Mouse (Mus musculus): ENCODE results near the gene Tspan14. TPM values are rescaled to one million over a fixed set of nuclear protein-coding genes. Genes with fewer than 3 reads are reported as not detected.

Gene Tspan14
- polyA plus RNA-seq, 1 experiment from 2014 or later = 87.6 TPM

- Histone ChIP-seq H3K4me2 (no peak overlapping the region), H3K4me1 (peaks cover 66% of the 10 kb centered on the region), H3K9ac (no peak overlapping the region), H3K36me3 (peaks cover 9% of the 10 kb centered on the region; the same call in 1 of the 2 replicates), H3K4me3 (no peak overlapping the region), H3K27me3 (no peaks in the 10 kb centered on the region), H3K27ac (peak overlapping the region; percentile 86), H3K9me3 (no peaks in the 10 kb centered on the region)
- 76% methylated on average over 7 of the region's 7 CpGs for WGBS
- no peak for ATAC-seq (ENCODE audit: insufficient number of reproducible peaks, insufficient read depth, low FRiP score, low TSS enrichment, low read depth)
These were observed 16.6 kb downstream of the Tspan14 start for GRCm38 (mm10) chr14:40949730-40950614.

DNA sequence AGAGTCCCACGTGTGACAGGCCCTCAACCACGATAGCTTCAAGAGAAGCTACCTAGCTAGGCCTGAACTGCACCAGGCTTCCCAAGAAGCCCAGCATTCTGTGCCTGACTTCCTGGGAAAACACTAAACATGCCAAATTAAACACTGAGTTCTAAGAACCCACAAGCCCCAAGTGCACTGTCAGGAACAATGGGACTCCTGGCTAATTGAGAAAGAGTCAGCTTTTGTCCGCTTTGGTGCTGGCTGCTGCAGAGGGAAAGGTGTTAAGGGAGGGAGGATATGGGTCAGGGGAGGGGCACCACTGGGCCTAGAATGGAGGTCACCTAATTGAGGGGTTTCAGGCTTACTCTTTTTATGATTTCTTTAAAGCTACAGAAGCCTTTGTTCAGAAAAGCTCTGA is 17.6 kb downstream of the Tspan14 start:
- H3K27ac ChIP-seq = peak overlapping the region; percentile 86
- ATAC-seq (ENCODE audit: insufficient number of reproducible peaks, insufficient read depth, low FRiP score, low TSS enrichment, low read depth) = no peak
- no peak overlapping the region for H3K4me3 ChIP-seq
- peaks cover 58% of the 10 kb centered on the region for H3K4me1 ChIP-seq
- H3K36me3 ChIP-seq = peaks cover 9% of the 10 kb centered on the region; the same call in 1 of the 2 replicates
- no peaks in the 10 kb centered on the region for H3K27me3 ChIP-seq
- no peak overlapping the region for H3K9ac ChIP-seq
- H3K4me2 ChIP-seq = no peak overlapping the region
- H3K9me3 ChIP-seq = no peaks in the 10 kb centered on the region
- WGBS = 67% methylated on average over 3 of the region's 3 CpGs

DNA sequence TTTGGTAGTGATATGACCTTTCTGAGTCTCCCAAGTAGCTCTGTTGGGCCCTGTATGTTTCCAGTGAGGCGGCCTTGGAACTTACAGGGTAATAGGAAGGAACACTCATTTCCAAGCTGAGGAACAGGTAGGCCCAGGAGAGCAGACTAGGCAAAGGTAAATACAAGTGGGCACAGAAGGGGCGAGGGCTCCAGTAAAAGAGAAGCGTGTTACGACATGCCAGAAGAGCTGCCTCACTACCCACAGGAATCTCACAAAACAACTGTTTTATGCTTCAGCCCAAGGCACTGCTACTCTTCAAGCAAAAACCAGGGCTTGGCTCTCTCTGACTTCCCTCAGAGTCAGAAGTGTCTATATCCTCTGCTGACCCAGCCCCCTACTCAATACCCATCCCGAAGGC is 18.1 kb downstream of the Tspan14 start:
- Histone ChIP-seq H3K9me3 (no peaks in the 10 kb centered on the region), H3K27ac (peak overlapping the region; percentile 86), H3K9ac (no peak overlapping the region), H3K27me3 (no peaks in the 10 kb centered on the region), H3K4me2 (no peak overlapping the region), H3K4me1 (peaks cover 52% of the 10 kb centered on the region), H3K4me3 (no peak overlapping the region), H3K36me3 (peaks cover 9% of the 10 kb centered on the region; the same call in 1 of the 2 replicates)
- ATAC-seq (ENCODE audit: insufficient number of reproducible peaks, insufficient read depth, low FRiP score, low TSS enrichment, low read depth) = peak; percentile 60; the same call in 1 of the 2 replicates
- 71% methylated on average over 5 of the region's 5 CpGs for WGBS

DNA sequence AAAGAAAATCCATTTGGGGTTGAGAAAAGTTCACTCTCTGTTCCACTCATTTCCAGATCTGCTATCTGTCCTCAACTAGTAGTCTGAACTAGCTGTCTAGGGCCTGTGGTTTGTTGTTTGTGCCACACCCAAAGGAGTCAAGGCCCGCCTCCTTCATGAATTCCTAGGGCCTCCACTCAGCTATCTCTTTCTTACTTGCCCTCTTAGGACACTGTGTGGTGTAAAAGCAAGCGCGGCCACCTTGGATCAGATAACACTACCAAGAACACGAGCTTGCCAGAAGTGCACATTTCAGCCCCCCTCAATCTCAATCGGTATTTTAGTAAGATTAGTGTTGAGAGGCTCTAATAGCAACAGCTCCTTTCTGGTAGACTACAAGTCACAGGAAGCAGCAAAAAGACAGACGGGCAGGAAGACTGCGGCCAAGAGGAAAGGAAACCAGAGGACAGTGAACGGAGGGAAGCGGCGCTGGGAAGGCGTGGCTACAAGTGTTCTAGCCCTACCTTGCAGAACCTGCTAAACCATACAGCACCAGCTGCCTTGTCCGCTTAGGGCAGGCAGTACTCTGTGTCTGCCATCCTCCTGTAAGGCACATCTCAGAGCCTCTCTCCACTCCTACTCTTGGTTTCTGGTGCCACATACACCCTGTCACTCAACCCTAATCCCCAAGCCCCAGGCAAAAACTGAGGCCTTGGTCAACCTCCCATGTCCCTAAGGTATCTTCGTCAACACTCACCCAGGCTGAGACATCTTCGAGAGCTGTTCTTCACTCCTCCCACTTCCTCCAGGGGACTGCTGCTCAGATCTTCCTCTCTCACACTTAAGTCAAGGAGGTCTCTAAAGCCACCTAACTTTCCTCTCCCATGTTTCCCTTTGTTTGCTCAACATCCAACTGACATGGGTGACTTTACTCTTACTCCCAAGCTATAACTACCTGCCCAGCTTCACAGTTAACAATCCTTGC is 18.9 kb downstream of the Tspan14 start:
- Histone ChIP-seq H3K36me3 (peaks cover 9% of the 10 kb centered on the region; the same call in 1 of the 2 replicates), H3K4me3 (no peak overlapping the region), H3K4me1 (peaks cover 44% of the 10 kb centered on the region), H3K27me3 (no peaks in the 10 kb centered on the region), H3K27ac (peak overlapping the region; percentile 86), H3K4me2 (peak overlapping the region; percentile 20; the same call in 1 of the 2 replicates), H3K9ac (no peak overlapping the region), H3K9me3 (no peaks in the 10 kb centered on the region)
- 68% methylated on average over 14 of the region's 14 CpGs for WGBS
- peak; percentile 40; the same call in 1 of the 2 replicates for ATAC-seq (ENCODE audit: insufficient number of reproducible peaks, insufficient read depth, low FRiP score, low TSS enrichment, low read depth)

GRCm38 (mm10) chr14:40943802-40944201 is 22.8 kb downstream of the Tspan14 start:
- H3K4me1 ChIP-seq = peaks cover 15% of the 10 kb centered on the region

GRCm38 (mm10) chr14:40942429-40942828 is 24.2 kb downstream of the Tspan14 start:
- H3K4me1 ChIP-seq = peaks cover under 1% of the 10 kb centered on the region
- H3K9me3 ChIP-seq = no peaks in the 10 kb centered on the region
- no peak overlapping the region for H3K27ac ChIP-seq
- H3K27me3 ChIP-seq = no peaks in the 10 kb centered on the region
- no peak overlapping the region for H3K9ac ChIP-seq
- peaks cover 9% of the 10 kb centered on the region; the same call in 1 of the 2 replicates for H3K36me3 ChIP-seq
- ATAC-seq (ENCODE audit: insufficient number of reproducible peaks, insufficient read depth, low FRiP score, low TSS enrichment, low read depth) = no peak
- no peak overlapping the region for H3K4me2 ChIP-seq
- WGBS = 85% methylated on average over 2 of the region's 2 CpGs
- no peak overlapping the region for H3K4me3 ChIP-seq

More at GRCm38 (mm10) chr14:40943802-40944201, 22.8 kb downstream of the Tspan14 start:
- H3K9me3 ChIP-seq = no peaks in the 10 kb centered on the region
- H3K27ac ChIP-seq = no peak overlapping the region
- H3K9ac ChIP-seq = no peak overlapping the region
- no peak overlapping the region for H3K4me3 ChIP-seq
- H3K4me2 ChIP-seq = no peak overlapping the region
- WGBS = 94% methylated on average over 2 of the region's 2 CpGs
- no peak for ATAC-seq (ENCODE audit: insufficient number of reproducible peaks, insufficient read depth, low FRiP score, low TSS enrichment, low read depth)
- H3K27me3 ChIP-seq = no peaks in the 10 kb centered on the region
- H3K36me3 ChIP-seq = peaks cover 9% of the 10 kb centered on the region; the same call in 1 of the 2 replicates

GRCm38 (mm10) chr14:40938380-40938987 is 28.1 kb downstream of the Tspan14 start:
- Histone ChIP-seq H3K36me3 (no peaks in the 10 kb centered on the region), H3K9me3 (no peaks in the 10 kb centered on the region), H3K4me3 (no peak overlapping the region), H3K4me1 (peaks cover 15% of the 10 kb centered on the region), H3K4me2 (no peak overlapping the region), H3K9ac (no peak overlapping the region), H3K27ac (no peak overlapping the region), H3K27me3 (no peaks in the 10 kb centered on the region)
- no peak for ATAC-seq (ENCODE audit: insufficient number of reproducible peaks, insufficient read depth, low FRiP score, low TSS enrichment, low read depth)
- 70% methylated on average over 11 of the region's 11 CpGs for WGBS

- Histone ChIP-seq H3K27me3 (no peaks in the 10 kb centered on the region), H3K4me2 (no peak overlapping the region), H3K36me3 (no peaks in the 10 kb centered on the region), H3K27ac (no peak overlapping the region), H3K4me3 (no peak overlapping the region), H3K9ac (no peak overlapping the region), H3K9me3 (no peaks in the 10 kb centered on the region), H3K4me1 (peaks cover 18% of the 10 kb centered on the region)
- no peak for ATAC-seq (ENCODE audit: insufficient number of reproducible peaks, insufficient read depth, low FRiP score, low TSS enrichment, low read depth)
- 54% methylated on average over 4 of the region's 4 CpGs for WGBS
These were observed 29.6 kb downstream of the Tspan14 start for GRCm38 (mm10) chr14:40937052-40937451.

GRCm38 (mm10) chr14:40935481-40935880 is 31.1 kb downstream of the Tspan14 start:
- Histone ChIP-seq H3K9me3 (no peaks in the 10 kb centered on the region), H3K27me3 (no peaks in the 10 kb centered on the region), H3K4me3 (no peak overlapping the region), H3K36me3 (no peaks in the 10 kb centered on the region), H3K9ac (no peak overlapping the region), H3K4me1 (peaks cover 34% of the 10 kb centered on the region), H3K4me2 (no peak overlapping the region), H3K27ac (no peak overlapping the region)
- 94% methylated on average over 1 of the region's 1 CpGs for WGBS
- no peak for ATAC-seq (ENCODE audit: insufficient number of reproducible peaks, insufficient read depth, low FRiP score, low TSS enrichment, low read depth)

DNA sequence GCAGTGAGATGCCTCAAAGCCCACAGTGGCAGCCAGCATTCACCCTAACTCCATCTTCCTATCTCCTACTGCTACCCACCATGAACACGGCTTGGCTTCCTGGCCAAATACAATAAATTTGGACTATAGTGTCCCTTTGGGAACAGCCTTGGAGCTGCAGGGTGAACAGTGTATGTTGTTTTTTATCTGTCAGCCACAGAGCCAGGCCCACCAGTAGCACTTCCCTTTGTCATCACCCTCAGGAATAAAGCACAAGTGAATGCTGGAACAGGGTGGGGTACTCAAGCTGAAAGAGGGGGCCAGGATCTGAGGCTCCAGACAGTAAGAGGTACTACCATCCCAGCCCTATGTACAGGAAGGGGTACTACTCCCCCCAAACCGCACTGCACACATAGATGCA is 31.6 kb downstream of the Tspan14 start:
- Histone ChIP-seq H3K4me3 (no peak overlapping the region), H3K36me3 (no peaks in the 10 kb centered on the region), H3K9ac (no peak overlapping the region), H3K9me3 (no peaks in the 10 kb centered on the region), H3K27me3 (no peaks in the 10 kb centered on the region), H3K4me1 (peaks cover 35% of the 10 kb centered on the region), H3K27ac (no peak overlapping the region), H3K4me2 (no peak overlapping the region)
- no peak for ATAC-seq (ENCODE audit: insufficient number of reproducible peaks, insufficient read depth, low FRiP score, low TSS enrichment, low read depth)
- 85% methylated on average over 2 of the region's 2 CpGs for WGBS

GRCm38 (mm10) chr14:40933328-40933727 is 33.3 kb downstream of the Tspan14 start:
- Histone ChIP-seq H3K4me3 (no peak overlapping the region), H3K36me3 (no peaks in the 10 kb centered on the region), H3K9ac (no peak overlapping the region), H3K9me3 (no peaks in the 10 kb centered on the region), H3K4me1 (peaks cover 44% of the 10 kb centered on the region), H3K27me3 (no peaks in the 10 kb centered on the region), H3K27ac (no peak overlapping the region), H3K4me2 (no peak overlapping the region)
- WGBS = 71% methylated on average over 7 of the region's 7 CpGs
- ATAC-seq (ENCODE audit: insufficient number of reproducible peaks, insufficient read depth, low FRiP score, low TSS enrichment, low read depth) = no peak
